Mouse (Mus musculus) midbrain, postnatal 0 days (tissue): Measurements from ENCODE around the gene Tnks2. TPM values are rescaled to one million over a fixed set of nuclear protein-coding genes. Genes with fewer than 3 reads are reported as not detected.

Experiments used
- ATAC-seq: fragments of 200-750 bp; cut with Nextera tagmentation; 2 replicates; pipeline ENCODE4 v1.8.0; 2017; ENCODE audit warnings: moderate number of reproducible peaks, mild to moderate bottlenecking, moderate TSS enrichment, moderate library complexity; ENCODE audit not compliant: low FRiP score
- DNase-seq: peaks from one replicate; pipeline ENCODE4 v3.0.0-alpha.2; 2015; ENCODE audit warnings: low spot score
- H3K27ac ChIP-seq: fragments of 300-500 bp; sonication (generic); 2 replicates; pipeline ENCODE4 v1.5.1; 2014; ENCODE audit warnings: low read depth, mild to moderate bottlenecking, low read length, mixed read lengths
- H3K27me3 ChIP-seq: fragments of 300-500 bp; sonication (generic); 2 replicates; pipeline ENCODE4 v1.6.1; 2014; ENCODE audit warnings: low read length, control low read depth, mixed read lengths; ENCODE audit not compliant: insufficient read depth
- H3K36me3 ChIP-seq: fragments of 300-500 bp; sonication (generic); 2 replicates; pipeline ENCODE4 v1.6.1; 2014; ENCODE audit warnings: low read length, control low read depth, mixed read lengths; ENCODE audit not compliant: insufficient read depth
- H3K4me1 ChIP-seq: fragments of 300-500 bp; sonication (generic); 2 replicates; pipeline ENCODE4 v1.6.1; 2014; ENCODE audit warnings: mild to moderate bottlenecking, control low read depth, antibody characterized with exemption, low read length, mixed read lengths; ENCODE audit not compliant: insufficient read depth
- H3K4me2 ChIP-seq: fragments of 300-500 bp; sonication (generic); 2 replicates; pipeline ENCODE4 v1.6.1; 2014; ENCODE audit warnings: low read depth, mild to moderate bottlenecking, low read length, mixed read lengths; ENCODE audit not compliant: poor library complexity, severe bottlenecking
- H3K4me3 ChIP-seq: fragments of 300-500 bp; sonication (generic); 2 replicates; pipeline ENCODE4 v1.5.1; 2014; ENCODE audit warnings: low read depth, mild to moderate bottlenecking, low read length, moderate library complexity
- H3K9ac ChIP-seq: fragments of 300-500 bp; sonication (generic); replicated peaks from 2 replicates; pipeline ENCODE4 v1.6.1; 2014; ENCODE audit warnings: mild to moderate bottlenecking, low read length, moderate library complexity, mixed read lengths; ENCODE audit not compliant: poor library complexity, severe bottlenecking
- H3K9me3 ChIP-seq: fragments of 300-500 bp; sonication (generic); 2 replicates; pipeline ENCODE4 v1.6.1; 2016; ENCODE audit warnings: low read length, control low read depth
- CTCF ChIP-seq: IDR thresholded peaks from 2 replicates; pipeline ENCODE4 v1.5.1; 2016; ENCODE audit warnings: antibody characterized with exemption, mild to moderate bottlenecking
- WGBS: fragments of 180-500 bp; shearing (Covaris S2); extraction: QIAGEN DNeasy Blood & Tissue Kit; methylation state at CpG from one replicate; pipeline ENCODE4 v1.1.7; 2014; 5-methylcytosine and 5-hydroxymethylcytosine counted together
- polyA plus RNA-seq: library from polyadenylated mRNA; unstranded; fragments of >200 nt; fragmentation: Nextera tagmentation; extraction: Ambion mirVana; gene quantifications from 2 replicates; pipeline ENCODE4 v1.2.1, GENCODE M21; 2015
- total RNA-seq: library from RNA; depleted of rRNA; stranded (reverse); fragments of >200 nt; gene quantifications from 2 replicates; pipeline ENCODE4 v1.2.3, GENCODE M21; 2014

The Tnks2 gene
- total and polyA plus RNA-seq, 2 experiments from 2014 or later: 27.2 to 181 TPM

- H3K27me3 ChIP-seq: no peaks in the 10 kb centered on the region
- no peaks in the 10 kb centered on the region for H3K9me3 ChIP-seq
- ATAC-seq: peak; percentile 89
- peak overlapping the region; percentile 85 for H3K27ac ChIP-seq
- H3K4me2 ChIP-seq: peak overlapping the region; percentile 69
- no peaks in the 10 kb centered on the region for H3K36me3 ChIP-seq
- peak; percentile 71 for TF ChIP-seq CTCF
- DNase-seq: peak; percentile 87
- peaks cover 2% of the 10 kb centered on the region; the same call in 1 of the 2 replicates for H3K4me1 ChIP-seq
- H3K4me3 ChIP-seq: peak overlapping the region; percentile 67
- peak overlapping the region; percentile 79 for H3K9ac ChIP-seq
- 1% methylated on average over 62 of the region's 85 CpGs for WGBS
Observed at GRCm38 (mm10) chr19:36918441-36919301, 84.6 kb downstream of the Tnks2 start.

GRCm38 (mm10) chr19:36919466-36919865, 85.4 kb downstream of the Tnks2 start, which contains the start of gene Fgfbp3:
Gene Fgfbp3, minus strand, starts transcription at chr19:36919615.
- Histone ChIP-seq H3K27ac (peak within 1 kb of the TSS; percentile 85), H3K4me3 (peak within 1 kb of the TSS; percentile 67), H3K9me3 (no peaks in the 10 kb centered on the region), H3K27me3 (no peaks in the 10 kb centered on the region), H3K4me1 (peaks cover 2% of the 10 kb centered on the region; the same call in 1 of the 2 replicates), H3K4me2 (peak within 1 kb of the TSS; percentile 69), H3K9ac (peak within 1 kb of the TSS; percentile 79), H3K36me3 (no peaks in the 10 kb centered on the region)
- ATAC-seq (0 out of 2 replicates have a peak, but pooled peaks have one; percentile 15), DNase-seq (peak; percentile 22)
- WGBS: 3% methylated on average over 12 of the region's 12 CpGs
- TF ChIP-seq CTCF: no peak

GRCm38 (mm10) chr19:36922015-36922414, 88.0 kb downstream of the Tnks2 start:
- H3K9ac ChIP-seq: no peak overlapping the region
- H3K4me1 ChIP-seq: peaks cover 5% of the 10 kb centered on the region
- H3K9me3 ChIP-seq: no peaks in the 10 kb centered on the region
- WGBS: 25% methylated on average over 2 of the region's 2 CpGs
- H3K4me3 ChIP-seq: no peak overlapping the region
- no peak overlapping the region for H3K4me2 ChIP-seq
- no peak overlapping the region for H3K27ac ChIP-seq
- peak; percentile 72 for TF ChIP-seq CTCF
- DNase-seq: peak; percentile 77
- H3K36me3 ChIP-seq: no peaks in the 10 kb centered on the region
- no peak for ATAC-seq
- no peaks in the 10 kb centered on the region for H3K27me3 ChIP-seq

GRCm38 (mm10) chr19:36922936-36923335, 88.9 kb downstream of the Tnks2 start:
- no peaks in the 10 kb centered on the region for H3K9me3 ChIP-seq

GRCm38 (mm10) chr19:36925671-36926552, 91.9 kb downstream of the Tnks2 start, which contains the start of gene Btaf1:
Gene Btaf1, plus strand, starts transcription at chr19:36926079.
- H3K27me3 ChIP-seq: no peaks in the 10 kb centered on the region
- peak within 1 kb of the TSS; percentile 94 for H3K27ac ChIP-seq
- no peaks in the 10 kb centered on the region for H3K36me3 ChIP-seq
- H3K4me1 ChIP-seq: peaks cover 3% of the 10 kb centered on the region; the same call in 1 of the 2 replicates
- DNase-seq: peak; percentile 95
- no peak for TF ChIP-seq CTCF
- peak; percentile 98 for ATAC-seq
- under 1% methylated on average over 76 of the region's 98 CpGs for WGBS
- no peaks in the 10 kb centered on the region for H3K9me3 ChIP-seq
- peak within 1 kb of the TSS; percentile 81 for H3K4me2 ChIP-seq
- H3K4me3 ChIP-seq: peak within 1 kb of the TSS; percentile 90
- peak within 1 kb of the TSS; percentile 87 for H3K9ac ChIP-seq

More at GRCm38 (mm10) chr19:36922936-36923335, 88.9 kb downstream of the Tnks2 start:
- DNase-seq (no peak), ATAC-seq (no peak)
- Histone ChIP-seq H3K4me1 (peaks cover 5% of the 10 kb centered on the region), H3K4me3 (no peak overlapping the region), H3K4me2 (no peak overlapping the region), H3K27me3 (no peaks in the 10 kb centered on the region), H3K27ac (no peak overlapping the region), H3K36me3 (no peaks in the 10 kb centered on the region), H3K9ac (no peak overlapping the region)
- no peak for TF ChIP-seq CTCF
- 67% methylated on average over 3 of the region's 3 CpGs for WGBS
